Mouse (Mus musculus) heart, embryonic 13.5 days (tissue): ENCODE measurements at regions not wholly inside any gene's neighbourhood (a gene's known extent, or its start where the extent isn't known, plus 50 kb on each side); places are given as distances from the start of the nearest gene placed in this dataset.
"Not testable (repeated sequence)": the region's sequence is repeated elsewhere in the genome, so short reads cannot be mapped to it uniquely, and the experiment has no call there.

Experiments used
- ATAC-seq: fragments of 200-750 bp; cut with Nextera tagmentation; 2 replicates; pipeline ENCODE4 v1.8.0; 2017; ENCODE audit warnings: moderate TSS enrichment; ENCODE audit not compliant: insufficient number of reproducible peaks, low FRiP score, low TSS enrichment; ENCODE audit errors: extremely low read depth
- H3K27ac ChIP-seq: fragments of 300-500 bp; sonication (generic); replicated peaks from 2 replicates; pipeline ENCODE4 v1.5.1; 2015; ENCODE audit warnings: moderate library complexity, mild to moderate bottlenecking, inconsistent platforms
- H3K27me3 ChIP-seq: fragments of 300-500 bp; sonication (generic); replicated peaks from 2 replicates; pipeline ENCODE4 v1.6.1; 2015; ENCODE audit warnings: mild to moderate bottlenecking, inconsistent platforms
- H3K36me3 ChIP-seq: fragments of 300-500 bp; sonication (generic); 2 replicates; pipeline ENCODE4 v1.6.1; 2015; ENCODE audit warnings: mild to moderate bottlenecking, inconsistent platforms
- H3K4me1 ChIP-seq: fragments of 300-500 bp; sonication (generic); 2 replicates; pipeline ENCODE4 v1.6.1; 2015; ENCODE audit warnings: inconsistent platforms
- H3K4me2 ChIP-seq: fragments of 300-500 bp; sonication (generic); 2 replicates; pipeline ENCODE4 v1.6.1; 2015; ENCODE audit warnings: inconsistent platforms, mild to moderate bottlenecking, moderate library complexity
- H3K4me3 ChIP-seq: fragments of 300-500 bp; sonication (generic); 2 replicates; pipeline ENCODE4 v1.5.1; 2015; ENCODE audit warnings: moderate library complexity, mild to moderate bottlenecking, inconsistent platforms
- H3K9ac ChIP-seq: fragments of 300-500 bp; sonication (generic); 2 replicates; pipeline ENCODE4 v1.6.1; 2015; ENCODE audit warnings: inconsistent platforms, mild to moderate bottlenecking, moderate library complexity
- H3K9me3 ChIP-seq: fragments of 300-500 bp; sonication (generic); 2 replicates; pipeline ENCODE4 v1.6.1; 2016; ENCODE audit warnings: inconsistent platforms
- WGBS: fragments of 180-500 bp; shearing (Covaris S2); methylation state at CpG from one replicate; pipeline ENCODE4 v1.1.7; 2015; ENCODE audit warnings: mixed read lengths; 5-methylcytosine and 5-hydroxymethylcytosine counted together

DNA sequence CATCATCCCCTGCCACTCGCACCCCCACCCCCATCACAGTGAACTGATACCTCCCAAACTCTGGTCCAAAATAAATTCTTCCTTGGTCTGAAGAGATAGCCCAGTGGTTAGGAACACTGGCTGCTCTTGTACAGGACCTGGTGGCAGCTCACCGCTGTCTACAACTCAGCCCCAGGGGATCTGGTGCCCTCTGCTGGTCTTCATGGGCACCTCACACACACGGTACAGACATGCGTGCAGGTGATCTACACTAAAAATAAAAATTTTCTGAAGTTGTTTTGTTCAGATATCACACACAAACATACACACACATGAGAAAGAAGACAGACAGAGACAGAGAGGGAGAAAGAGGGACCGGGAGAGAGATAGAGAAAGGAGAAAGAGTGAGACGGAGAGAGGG lies 130.0 kb upstream of the Ubl3 start:
- no peaks in the 10 kb centered on the region for H3K27me3 ChIP-seq
- H3K9me3 ChIP-seq = peaks cover 4% of the 10 kb centered on the region
- WGBS = 95% methylated on average over 6 of the region's 6 CpGs
- H3K36me3 ChIP-seq = no peaks in the 10 kb centered on the region
- no peak for ATAC-seq
- no peak overlapping the region for H3K27ac ChIP-seq
- no peak overlapping the region for H3K4me2 ChIP-seq
- H3K4me3 ChIP-seq = no peak overlapping the region
- H3K9ac ChIP-seq = no peak overlapping the region
- H3K4me1 ChIP-seq = no peaks in the 10 kb centered on the region

DNA sequence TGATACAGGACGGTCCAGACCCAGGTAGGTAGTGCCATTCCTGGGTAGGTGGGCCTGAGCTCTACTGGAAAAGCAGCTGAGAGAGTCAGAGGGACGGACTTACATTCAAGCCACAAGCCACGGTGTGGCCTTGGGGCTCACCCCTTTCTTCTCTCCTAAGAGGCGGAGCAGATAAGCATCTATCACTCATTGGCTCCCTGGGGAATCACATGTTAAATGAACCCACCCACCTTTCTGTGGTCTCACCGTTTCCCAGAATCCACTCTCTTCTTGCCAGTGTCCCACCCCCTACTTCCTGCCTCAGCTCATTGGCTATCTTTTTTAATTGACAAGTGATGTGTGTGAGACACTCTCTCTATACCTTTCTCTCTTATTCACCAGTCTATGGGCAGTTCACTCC lies 127.8 kb upstream of the Ubl3 start:
- WGBS = 86% methylated on average over 5 of the region's 5 CpGs

DNA sequence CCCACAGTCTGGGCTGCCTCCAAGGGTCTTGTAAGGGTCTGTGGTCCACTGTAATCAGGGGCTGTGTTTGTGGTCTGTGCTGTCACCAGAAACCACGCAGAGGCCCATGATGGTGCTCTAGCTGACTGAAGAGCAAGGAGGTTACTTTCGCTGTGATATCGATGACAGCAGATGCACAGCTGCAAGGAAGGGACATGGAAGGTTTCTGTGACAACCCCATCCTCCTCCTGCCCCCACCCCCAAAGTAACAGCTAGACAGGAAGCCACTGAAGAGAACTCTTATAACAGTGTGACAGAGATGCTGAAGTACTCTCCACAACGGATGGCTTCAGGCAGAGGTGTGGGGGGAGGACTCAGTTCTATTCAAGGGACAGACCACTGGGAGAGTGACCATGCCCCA lies 127.0 kb upstream of the Ubl3 start:
- no peak for ATAC-seq

More for the DNA sequence above, 127.8 kb upstream of the Ubl3 start:
- H3K36me3 ChIP-seq = no peaks in the 10 kb centered on the region
- H3K4me1 ChIP-seq = no peaks in the 10 kb centered on the region
- no peak overlapping the region for H3K4me3 ChIP-seq
- H3K27ac ChIP-seq = no peak overlapping the region
- no peak overlapping the region for H3K4me2 ChIP-seq
- no peaks in the 10 kb centered on the region for H3K27me3 ChIP-seq
- no peak for ATAC-seq
- H3K9ac ChIP-seq = no peak overlapping the region
- peaks cover 4% of the 10 kb centered on the region for H3K9me3 ChIP-seq

DNA sequence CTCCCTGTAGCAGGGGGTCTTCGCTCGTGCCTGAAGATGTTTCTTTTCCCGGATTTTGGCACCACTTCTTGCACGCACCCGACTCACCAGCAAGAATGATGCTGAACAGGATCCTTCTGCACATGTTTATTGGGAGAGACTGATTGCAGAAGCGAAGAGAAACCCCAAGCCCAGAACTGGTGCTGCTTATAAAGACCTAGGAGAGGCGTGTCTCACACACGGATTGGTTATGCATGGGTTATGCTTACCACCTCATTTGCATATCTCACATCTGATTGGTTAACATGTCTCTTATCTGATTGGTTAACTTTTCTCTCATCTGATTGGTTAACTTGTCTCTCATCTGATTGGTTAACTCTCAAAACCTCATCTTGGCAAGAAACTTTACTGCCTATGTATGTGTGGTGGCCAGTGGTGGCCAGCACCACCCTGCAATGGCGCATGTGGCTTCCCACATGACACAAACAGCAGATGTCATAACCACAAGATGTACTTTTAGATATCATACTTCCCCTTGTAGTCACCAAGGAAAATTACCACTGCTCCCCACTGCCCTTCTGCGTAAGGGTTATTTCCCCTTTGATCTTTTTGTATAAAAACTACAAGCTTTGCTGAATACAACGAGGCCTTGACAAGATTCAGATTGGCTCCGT lies 125.8 kb upstream of the Ubl3 start:
- not testable (repeated sequence) for H3K4me2 ChIP-seq, H3K27me3 ChIP-seq, H3K36me3 ChIP-seq, H3K9me3 ChIP-seq, H3K4me3 ChIP-seq, H3K9ac ChIP-seq, ATAC-seq, H3K4me1 ChIP-seq, H3K27ac ChIP-seq
- 92% methylated on average over 12 of the region's 12 CpGs for WGBS

More for the DNA sequence above, 127.0 kb upstream of the Ubl3 start:
- H3K9ac ChIP-seq = no peak overlapping the region
- no peaks in the 10 kb centered on the region for H3K27me3 ChIP-seq
- no peak overlapping the region for H3K27ac ChIP-seq
- 82% methylated on average over 4 of the region's 4 CpGs for WGBS
- H3K9me3 ChIP-seq = peaks cover 4% of the 10 kb centered on the region
- H3K4me3 ChIP-seq = no peak overlapping the region
- H3K4me2 ChIP-seq = no peak overlapping the region
- no peaks in the 10 kb centered on the region for H3K4me1 ChIP-seq
- no peaks in the 10 kb centered on the region for H3K36me3 ChIP-seq

DNA sequence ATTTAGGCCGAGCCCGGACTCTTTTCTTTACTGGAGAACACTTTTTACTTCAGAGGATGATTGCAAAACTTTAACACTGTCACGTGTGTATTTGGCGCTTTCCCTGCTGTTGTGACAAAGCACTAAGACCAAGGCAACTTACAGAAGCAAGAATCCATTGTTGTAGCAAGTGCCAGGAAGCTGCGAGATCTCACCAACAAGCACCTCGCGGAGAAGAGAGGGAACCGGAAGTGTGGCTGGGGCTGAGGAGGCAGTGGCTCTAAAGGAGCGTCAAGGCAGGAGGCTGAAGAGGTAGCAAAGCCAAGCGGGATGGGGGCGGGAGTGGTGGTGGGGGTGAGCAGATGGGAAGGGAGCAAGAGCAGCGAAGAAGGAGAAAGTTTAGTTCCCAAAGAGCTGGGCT lies 121.7 kb upstream of the Ubl3 start:
- no peak for ATAC-seq
- Histone ChIP-seq H3K9ac (no peak overlapping the region), H3K27ac (no peak overlapping the region), H3K36me3 (no peaks in the 10 kb centered on the region), H3K4me2 (no peak overlapping the region), H3K9me3 (no peaks in the 10 kb centered on the region), H3K4me3 (no peak overlapping the region), H3K4me1 (no peaks in the 10 kb centered on the region), H3K27me3 (no peaks in the 10 kb centered on the region)
- WGBS = 72% methylated on average over 12 of the region's 12 CpGs

DNA sequence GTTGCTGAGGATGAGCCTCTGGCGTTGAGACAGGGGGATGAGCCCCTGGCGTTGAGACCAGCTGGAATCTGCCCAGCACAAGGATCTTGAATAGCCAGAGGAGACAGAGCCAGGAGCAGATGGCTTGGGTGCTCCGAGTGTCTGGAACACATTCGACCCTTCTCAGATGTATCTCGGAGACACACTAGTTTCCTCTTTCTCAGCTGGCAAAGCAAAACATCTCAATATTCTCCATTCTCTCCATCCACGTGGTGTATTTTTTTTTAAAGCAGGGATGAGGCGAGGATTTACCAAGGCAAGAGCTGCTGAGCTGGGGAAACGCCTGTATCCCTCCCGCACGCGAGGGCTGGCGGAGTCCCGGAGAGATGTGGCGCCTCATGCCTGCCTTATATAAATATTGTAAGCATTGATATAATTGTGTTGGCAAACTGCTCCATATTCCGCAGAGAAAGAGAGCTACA lies 109.7 kb upstream of the Ubl3 start:
- Histone ChIP-seq H3K4me2 (no peak overlapping the region), H3K4me3 (no peak overlapping the region), H3K27me3 (peaks cover 6% of the 10 kb centered on the region; the same call in 1 of the 2 replicates), H3K27ac (no peak overlapping the region), H3K4me1 (no peaks in the 10 kb centered on the region), H3K9ac (no peak overlapping the region), H3K9me3 (peaks cover 11% of the 10 kb centered on the region), H3K36me3 (0 out of 2 replicates have a peak, but pooled peaks cover 2% of the 10 kb centered on the region)
- ATAC-seq = no peak
- WGBS = 78% methylated on average over 15 of the region's 15 CpGs

DNA sequence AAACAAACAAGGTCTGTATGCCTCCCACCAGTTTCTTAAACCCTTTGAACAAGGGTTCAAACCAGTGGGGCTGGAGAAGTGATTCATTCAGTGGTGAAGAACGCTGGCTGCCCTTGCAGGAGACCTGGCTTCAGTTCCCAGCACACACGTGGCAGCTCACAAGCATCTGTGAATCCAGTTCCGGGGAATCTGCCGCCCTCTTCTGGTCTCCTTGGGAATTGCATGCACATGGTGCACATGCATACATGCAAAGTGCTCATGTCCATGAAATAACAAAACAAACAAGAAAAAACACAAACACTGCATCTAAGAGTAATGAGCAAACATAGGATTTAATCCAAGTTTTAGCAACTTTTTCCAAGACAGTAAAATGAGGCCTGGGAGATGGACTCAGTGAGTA lies 108.5 kb upstream of the Ubl3 start:
- ATAC-seq = no peak
- 81% methylated on average over 4 of the region's 4 CpGs for WGBS
- Histone ChIP-seq H3K27ac (no peak overlapping the region), H3K36me3 (0 out of 2 replicates have a peak, but pooled peaks cover 2% of the 10 kb centered on the region), H3K9ac (no peak overlapping the region), H3K9me3 (peaks cover 11% of the 10 kb centered on the region), H3K4me2 (no peak overlapping the region), H3K4me3 (no peak overlapping the region), H3K27me3 (no peaks in the 10 kb centered on the region), H3K4me1 (no peaks in the 10 kb centered on the region)

DNA sequence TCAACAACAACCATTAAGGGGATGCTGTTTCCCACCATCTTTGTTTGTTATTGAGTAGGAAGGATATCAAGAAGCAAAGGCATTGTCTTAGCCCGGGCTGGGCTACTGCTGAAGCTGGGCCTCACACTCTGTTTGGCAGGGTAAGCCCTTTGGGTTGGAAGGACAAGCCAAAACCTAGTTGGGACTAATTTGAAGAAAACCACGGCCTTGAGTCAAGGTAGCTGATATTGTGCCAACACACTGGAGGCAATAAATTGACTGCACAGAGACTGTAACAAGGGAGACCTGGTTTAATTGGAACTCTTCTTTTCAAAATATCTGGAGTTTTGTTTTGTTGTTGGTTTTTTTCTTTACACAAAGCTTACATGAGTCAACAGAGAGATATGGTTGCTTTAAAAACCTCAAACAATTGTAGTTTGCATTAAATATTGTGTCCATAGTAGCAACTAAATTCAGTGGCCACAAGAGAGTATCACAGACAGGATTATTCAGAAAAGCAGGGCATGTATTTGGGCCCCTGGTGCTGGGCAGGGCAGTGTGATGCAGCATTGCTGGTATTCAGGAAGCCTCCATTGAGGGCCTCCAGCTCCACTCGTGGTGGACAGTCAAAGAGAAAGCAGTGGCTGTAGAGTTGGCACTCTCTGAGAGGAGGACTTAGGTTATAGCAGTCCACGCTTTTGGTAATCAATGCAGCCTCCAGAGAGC lies 105.5 kb upstream of the Ubl3 start:
- WGBS = 65% methylated on average over 4 of the region's 4 CpGs

DNA sequence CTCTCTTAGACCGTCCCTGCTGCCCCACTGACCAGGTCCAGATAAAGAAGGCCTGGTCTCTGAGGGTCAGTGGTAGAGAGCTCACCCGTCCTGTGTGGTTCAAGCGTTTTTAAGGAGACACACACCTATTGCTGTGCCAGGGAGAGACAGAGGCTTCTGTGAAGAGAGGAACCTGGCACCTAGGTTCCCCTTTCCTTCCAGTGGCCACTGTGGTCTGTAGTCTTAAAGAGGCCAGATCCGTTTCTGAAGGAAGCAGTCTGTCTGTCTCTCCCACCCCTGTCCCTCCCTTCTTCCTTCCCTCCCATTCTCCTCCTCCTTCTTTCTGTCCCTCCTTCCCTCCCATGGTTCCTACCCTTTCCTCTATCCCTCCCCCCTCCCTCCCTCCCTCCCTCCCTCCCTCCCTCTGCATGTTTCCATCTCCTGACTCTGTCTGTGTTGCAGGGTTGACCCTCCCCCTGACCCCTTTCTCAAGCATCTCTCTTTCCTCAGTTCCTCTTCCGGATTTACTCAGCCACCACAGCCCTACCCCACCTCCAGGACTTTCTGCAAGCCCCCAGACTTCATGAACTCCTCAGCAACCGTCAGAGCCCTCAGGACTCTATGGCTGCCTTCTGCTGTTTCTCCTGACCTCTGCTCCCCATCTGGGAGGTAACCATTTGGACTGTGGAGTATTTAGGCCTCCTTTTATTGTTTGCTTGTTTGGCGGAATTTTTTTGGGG lies 100.1 kb upstream of the Ubl3 start:
- Histone ChIP-seq H3K4me1 (no peaks in the 10 kb centered on the region), H3K9ac (no peak overlapping the region), H3K4me3 (no peak overlapping the region), H3K4me2 (no peak overlapping the region), H3K36me3 (no peaks in the 10 kb centered on the region), H3K27ac (no peak overlapping the region), H3K9me3 (no peaks in the 10 kb centered on the region), H3K27me3 (peaks cover 3% of the 10 kb centered on the region; the same call in 1 of the 2 replicates)
- ATAC-seq = no peak
- WGBS = 50% methylated on average over 7 of the region's 7 CpGs

More for the DNA sequence above, 105.5 kb upstream of the Ubl3 start:
- H3K9me3 ChIP-seq = peaks cover 11% of the 10 kb centered on the region
- no peak overlapping the region for H3K4me2 ChIP-seq
- no peak overlapping the region for H3K9ac ChIP-seq
- H3K36me3 ChIP-seq = 0 out of 2 replicates have a peak, but pooled peaks cover 2% of the 10 kb centered on the region
- no peak overlapping the region for H3K27ac ChIP-seq
- no peaks in the 10 kb centered on the region for H3K27me3 ChIP-seq
- H3K4me3 ChIP-seq = no peak overlapping the region
- no peak for ATAC-seq
- no peaks in the 10 kb centered on the region for H3K4me1 ChIP-seq

DNA sequence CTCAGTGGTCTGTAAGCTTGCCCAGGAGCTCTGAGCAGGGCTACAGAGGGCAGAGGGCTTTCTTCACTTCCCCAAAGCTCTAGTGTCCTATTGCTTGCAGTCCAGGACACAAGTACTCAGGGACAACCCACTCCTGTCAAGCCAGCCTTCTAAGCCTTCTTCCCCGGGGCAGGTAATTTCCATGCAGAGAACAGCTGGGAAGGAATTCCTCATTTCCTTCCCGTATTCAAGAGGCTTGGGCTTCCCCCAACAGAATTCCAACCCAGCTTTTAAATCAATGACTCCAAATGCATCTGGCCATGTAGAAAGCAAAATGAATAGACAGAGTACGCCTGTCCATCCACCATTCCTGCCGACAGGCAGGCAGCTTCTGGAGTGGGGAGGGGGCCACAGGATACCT lies 99.1 kb upstream of the Ubl3 start:
- H3K4me2 ChIP-seq = no peak overlapping the region
- H3K27ac ChIP-seq = no peak overlapping the region
- WGBS = 55% methylated on average over 4 of the region's 4 CpGs
- no peaks in the 10 kb centered on the region for H3K9me3 ChIP-seq
- ATAC-seq = no peak
- no peak overlapping the region for H3K4me3 ChIP-seq
- H3K9ac ChIP-seq = no peak overlapping the region
- no peaks in the 10 kb centered on the region for H3K4me1 ChIP-seq
- no peaks in the 10 kb centered on the region for H3K36me3 ChIP-seq
- peaks cover 3% of the 10 kb centered on the region; the same call in 1 of the 2 replicates for H3K27me3 ChIP-seq

DNA sequence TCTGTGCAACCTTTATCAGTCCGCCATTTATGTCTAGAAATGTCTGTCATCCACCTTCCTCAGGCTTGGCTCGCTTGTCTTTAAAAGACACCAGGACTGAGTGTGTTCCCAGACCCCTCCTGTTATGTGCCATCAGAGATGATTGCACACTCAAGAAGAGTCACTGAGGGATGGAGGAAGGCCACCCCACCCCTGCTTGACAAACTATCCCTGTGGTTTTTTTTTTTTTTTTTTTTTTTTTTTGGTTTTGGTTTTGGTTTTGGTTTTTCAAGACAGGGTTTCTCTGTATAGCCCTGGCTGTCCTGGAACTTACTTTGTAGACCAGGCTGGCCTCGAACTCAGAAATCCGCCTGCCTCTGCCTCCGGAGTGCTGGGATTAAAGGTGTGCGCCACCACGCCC lies 97.0 kb upstream of the Ubl3 start:
- not testable (repeated sequence) for H3K4me1 ChIP-seq, H3K27me3 ChIP-seq, H3K4me3 ChIP-seq, ATAC-seq, H3K9me3 ChIP-seq, H3K36me3 ChIP-seq, H3K4me2 ChIP-seq, H3K27ac ChIP-seq, H3K9ac ChIP-seq
- WGBS = 90% methylated on average over 7 of the region's 7 CpGs
